Mouse (Mus musculus) C2C12 (cell line): ENCODE measurements around the gene Sgsm3. TPM values are rescaled to one million over a fixed set of nuclear protein-coding genes. Genes with fewer than 3 reads are reported as not detected.

ENCODE experiments used
- H3K27me3 ChIP-seq: one replicate; pipeline ENCODE4 v1.6.1; 2011; ENCODE audit not compliant: control insufficient read depth, insufficient read depth, insufficient read length
- H3K36me3 ChIP-seq: one replicate; pipeline ENCODE4 v1.6.1; 2011; ENCODE audit not compliant: control insufficient read depth, insufficient read depth
- H3K4me3 ChIP-seq: one replicate; pipeline ENCODE4 v1.5.1; 2011; ENCODE audit warnings: mild to moderate bottlenecking, control low read depth; ENCODE audit not compliant: poor library complexity, insufficient read depth, severe bottlenecking
- H3K79me2 ChIP-seq: one replicate; pipeline ENCODE4 v1.6.1; 2011; ENCODE audit not compliant: control insufficient read depth, insufficient read depth
- H3K79me3 ChIP-seq: one replicate; pipeline ENCODE4 v1.6.1; 2011; ENCODE audit warnings: low read depth, control low read depth
- H3ac ChIP-seq: one replicate; pipeline ENCODE3; 2011; ENCODE audit warnings: low read depth; ENCODE audit not compliant: control insufficient read depth, insufficient read length
- CEBPB ChIP-seq: IDR thresholded peaks from one replicate; pipeline ENCODE4 v1.6.1; 2011; ENCODE audit warnings: low read depth, mild to moderate bottlenecking, control low read depth, moderate library complexity
- CTCF ChIP-seq: IDR thresholded peaks from one replicate; pipeline ENCODE4 v1.5.1; 2011; ENCODE audit not compliant: control insufficient read depth, insufficient read depth, insufficient read length
- FOSL1 ChIP-seq: IDR thresholded peaks from one replicate; pipeline ENCODE4 v1.8.0; 2011; ENCODE audit warnings: mild to moderate bottlenecking, low read length; ENCODE audit not compliant: poor library complexity, insufficient read depth, severe bottlenecking
- MAX ChIP-seq: IDR thresholded peaks from one replicate; pipeline ENCODE4 v1.6.1; 2011; ENCODE audit warnings: mild to moderate bottlenecking, control low read depth
- MYOD1 ChIP-seq: IDR thresholded peaks from one replicate; pipeline ENCODE4 v1.6.1; 2011; ENCODE audit warnings: low read depth; ENCODE audit not compliant: control insufficient read depth, insufficient read length
- MYOG ChIP-seq: IDR thresholded peaks from one replicate; pipeline ENCODE4 v1.6.1; 2011; ENCODE audit not compliant: control insufficient read depth, insufficient read length; ENCODE audit errors: extremely low read depth
- USF1 ChIP-seq: IDR thresholded peaks from one replicate; pipeline ENCODE4 v1.6.1; 2011; ENCODE audit warnings: low read depth, mild to moderate bottlenecking, control low read depth, moderate library complexity
- polyA plus RNA-seq: library from polyadenylated mRNA; unstranded; fragments of >200 nt; fragmentation: generic; extraction: Trizol; gene quantifications from one replicate; pipeline ENCODE4 v1.2.1, GENCODE M21; 2012; ENCODE audit warnings: missing spikeins

The Sgsm3 gene
- polyA plus RNA-seq, 1 experiment: 27.0 TPM

DNA sequence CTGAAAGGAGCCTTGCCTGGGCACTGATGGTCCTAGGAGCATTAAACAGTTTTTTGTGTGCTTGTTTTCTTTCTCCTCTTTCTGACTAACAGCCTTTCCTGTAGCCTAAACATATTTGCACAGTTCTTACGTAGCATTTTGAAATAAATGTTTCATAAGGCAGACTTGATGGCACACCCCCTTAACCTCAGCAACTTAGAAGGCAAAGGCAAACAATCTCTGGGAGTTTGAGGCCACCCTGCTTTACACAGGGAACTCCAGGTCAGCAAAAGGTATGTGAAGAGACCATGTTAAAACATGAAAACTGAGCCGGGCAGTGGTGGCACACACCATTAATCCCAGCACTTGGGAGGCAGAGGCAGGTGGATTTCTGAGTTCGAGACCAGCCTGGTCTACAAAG, 1.9 kb upstream of the Sgsm3 start:
- Histone ChIP-seq H3K4me3 (no peak overlapping the region), H3K79me3 (peaks cover 2% of the 10 kb centered on the region), H3K36me3 (no peaks in the 10 kb centered on the region), H3K27me3 (no peaks in the 10 kb centered on the region), H3K79me2 (peaks cover 8% of the 10 kb centered on the region), H3ac (no peak overlapping the region)
- no peak for TF ChIP-seq MAX
- no peak for TF ChIP-seq FOSL1
- TF ChIP-seq MYOG: no peak
- TF ChIP-seq CEBPB: no peak
- no peak for TF ChIP-seq CTCF
- TF ChIP-seq USF1: no peak
- no peak for TF ChIP-seq MYOD1

DNA sequence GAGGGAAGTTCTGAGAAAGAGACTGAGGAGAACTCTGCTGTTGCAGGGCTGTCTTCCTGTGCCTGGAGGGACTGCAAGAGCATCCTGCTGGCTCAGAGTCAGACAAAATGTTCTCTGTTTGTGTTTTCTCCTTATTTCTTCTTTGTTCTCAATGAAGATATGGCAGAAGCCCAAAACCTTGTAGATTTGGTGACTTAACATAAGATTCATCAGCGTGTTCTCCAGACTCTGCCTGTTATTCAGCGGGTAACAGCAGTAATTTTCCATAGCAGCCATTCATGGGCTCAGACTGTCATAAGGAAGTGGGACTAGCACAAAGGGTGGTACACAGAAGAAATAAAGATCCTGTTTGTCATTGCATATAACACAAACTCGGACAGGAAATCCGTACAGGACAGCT, 2.0 kb downstream of the Sgsm3 start:
- no peaks in the 10 kb centered on the region for H3K36me3 ChIP-seq
- H3ac ChIP-seq: no peak overlapping the region
- H3K27me3 ChIP-seq: no peaks in the 10 kb centered on the region
- peaks cover 8% of the 10 kb centered on the region for H3K79me2 ChIP-seq
- no peak overlapping the region for H3K4me3 ChIP-seq
- H3K79me3 ChIP-seq: peaks cover 2% of the 10 kb centered on the region
- TF ChIP-seq MYOD1 (no peak), USF1 (no peak), CEBPB (no peak), MYOG (no peak), FOSL1 (no peak), CTCF (no peak), MAX (no peak)

GRCm38 (mm10) chr15:80981176-80981575, 3.6 kb downstream of the Sgsm3 start:
- TF ChIP-seq MYOG: no peak
- TF ChIP-seq USF1: no peak
- no peak for TF ChIP-seq MAX
- TF ChIP-seq CTCF: no peak
- TF ChIP-seq FOSL1: no peak
- TF ChIP-seq MYOD1: no peak
- TF ChIP-seq CEBPB: no peak
- peaks cover 2% of the 10 kb centered on the region for H3K79me3 ChIP-seq
- peaks cover 8% of the 10 kb centered on the region for H3K79me2 ChIP-seq
- no peaks in the 10 kb centered on the region for H3K27me3 ChIP-seq
- no peaks in the 10 kb centered on the region for H3K36me3 ChIP-seq
- H3K4me3 ChIP-seq: no peak overlapping the region
- H3ac ChIP-seq: no peak overlapping the region

- peaks cover 2% of the 10 kb centered on the region for H3K79me2 ChIP-seq
- no peaks in the 10 kb centered on the region for H3K27me3 ChIP-seq
- H3K4me3 ChIP-seq: no peak overlapping the region
- H3K79me3 ChIP-seq: peaks cover 2% of the 10 kb centered on the region
- TF ChIP-seq MYOD1 (no peak), CEBPB (no peak), MAX (no peak), FOSL1 (no peak), USF1 (no peak)
- H3K36me3 ChIP-seq: no peaks in the 10 kb centered on the region
- no peak overlapping the region for H3ac ChIP-seq
Measured at GRCm38 (mm10) chr15:80983264-80983663, 5.7 kb downstream of the Sgsm3 start.

- no peaks in the 10 kb centered on the region for H3K36me3 ChIP-seq
- no peak overlapping the region for H3K4me3 ChIP-seq
- no peak overlapping the region for H3ac ChIP-seq
- TF ChIP-seq MAX: no peak
- no peak for TF ChIP-seq CEBPB
- no peak for TF ChIP-seq MYOD1
- TF ChIP-seq FOSL1: no peak
- no peak for TF ChIP-seq CTCF
- no peak for TF ChIP-seq MYOG
- no peak for TF ChIP-seq USF1
- H3K27me3 ChIP-seq: no peaks in the 10 kb centered on the region
- H3K79me2 ChIP-seq: peaks cover 11% of the 10 kb centered on the region
- H3K79me3 ChIP-seq: peaks cover 2% of the 10 kb centered on the region
Measured at GRCm38 (mm10) chr15:80988331-80988730, 10.8 kb downstream of the Sgsm3 start.

DNA sequence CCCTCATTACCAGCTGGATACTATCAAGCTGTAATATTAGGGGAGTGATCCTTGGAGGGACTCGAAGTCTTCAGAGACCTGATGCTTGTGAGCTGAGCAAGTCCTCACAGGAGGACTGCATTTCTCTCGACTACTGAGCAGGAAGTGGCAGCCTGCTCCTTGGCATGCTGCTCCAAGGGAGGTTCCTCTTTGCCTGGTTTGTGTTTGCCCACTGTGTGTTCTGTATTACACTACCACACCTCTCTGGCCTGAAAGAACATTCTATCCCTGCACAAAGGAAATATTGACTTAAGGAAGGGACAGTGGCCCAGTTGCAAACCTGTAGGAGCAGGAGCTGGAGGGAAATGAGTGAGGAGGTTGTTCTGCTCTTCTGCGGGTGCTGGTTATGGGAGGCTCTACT, 12.1 kb downstream of the Sgsm3 start:
- H3K27me3 ChIP-seq: no peaks in the 10 kb centered on the region
- H3K4me3 ChIP-seq: no peak overlapping the region
- H3K79me2 ChIP-seq: peaks cover 11% of the 10 kb centered on the region
- no peak overlapping the region for H3ac ChIP-seq
- peaks cover 2% of the 10 kb centered on the region for H3K79me3 ChIP-seq
- no peak for TF ChIP-seq CEBPB
- TF ChIP-seq FOSL1: no peak
- no peak for TF ChIP-seq MYOG
- no peak for TF ChIP-seq MYOD1
- no peak for TF ChIP-seq MAX
- TF ChIP-seq USF1: no peak
- TF ChIP-seq CTCF: no peak
- H3K36me3 ChIP-seq: no peaks in the 10 kb centered on the region
